ENCODE assay signal across 12 mouse cellular contexts in genomic region chr13:98896434-98897126, GRCm38 (mm10). TPM values are rescaled to one million over a fixed set of nuclear protein-coding genes. Genes with fewer than 3 reads are reported as not detected.
DNase-seq lines count a peak whose midpoint lies in the region; ATAC-seq and TF ChIP-seq lines count a peak whose summit lies in the region.
"Had no signal": no experiment of that assay in that cellular context is flagged by ENCODE, and none has a peak within 500 bp of the region (broad histone marks: within the 10 kb centered on the region; RNA-seq: fewer than 3 reads in every experiment).

No protein-coding gene starts in this region.

- TF ChIP-seq POLR2A in heart, adult 2 months (IDR thresholded peaks at IDR 0.05; ENCODE audit: insufficient read depth, low read depth, low read length) = no peak

- H3K27me3 ChIP-seq in midbrain, embryonic 11.5 days (ENCODE audit: control insufficient read depth, insufficient read depth, low read length) = no peaks in the 10 kb centered on the region
- H3K27me3 ChIP-seq in midbrain, embryonic 15.5 days (replicated peaks) = no peaks in the 10 kb centered on the region
- H3K27me3 ChIP-seq in heart, adult 2 months (ENCODE audit: control insufficient read depth, insufficient read depth, low read length) = no peaks in the 10 kb centered on the region
- H3K27me3 ChIP-seq: heart, embryonic 13.5 days; limb, embryonic 15.5 days had no signal

- H3K36me3 ChIP-seq in midbrain, embryonic 11.5 days (ENCODE audit: control insufficient read depth, insufficient read depth, low read length) = no peaks in the 10 kb centered on the region; the same call in 1 of the 2 replicates
- no peaks in the 10 kb centered on the region for H3K36me3 ChIP-seq in midbrain, embryonic 15.5 days (replicated peaks)
- peaks cover 5% of the 10 kb centered on the region for H3K36me3 ChIP-seq in heart, adult 2 months (ENCODE audit: control insufficient read depth, insufficient read depth, low read length)
- H3K36me3 ChIP-seq: heart, embryonic 13.5 days; limb, embryonic 15.5 days had no signal

- no peaks in the 10 kb centered on the region for H3K9me3 ChIP-seq in midbrain, embryonic 11.5 days (ENCODE audit: control insufficient read depth, low read length)
- no peaks in the 10 kb centered on the region for H3K9me3 ChIP-seq in midbrain, embryonic 15.5 days
- H3K9me3 ChIP-seq: heart, embryonic 13.5 days; limb, embryonic 15.5 days had no signal

- no peak overlapping the region for H3K9ac ChIP-seq in midbrain, embryonic 11.5 days (ENCODE audit: low read length)
- no peak overlapping the region for H3K9ac ChIP-seq in midbrain, embryonic 15.5 days
- no peak overlapping the region for H3K9ac ChIP-seq in heart, adult 2 months (ENCODE audit: low read depth, low read length)
- H3K9ac ChIP-seq: forebrain, postnatal 0 days; limb, embryonic 15.5 days had no signal

- 87% methylated on average over 7 of the region's 7 CpGs for WGBS in midbrain, embryonic 11.5 days
- 89% methylated on average over 7 of the region's 7 CpGs for WGBS in midbrain, embryonic 15.5 days
- WGBS in heart, adult 2 months = 59% methylated on average over 7 of the region's 7 CpGs

- H3K79me2 ChIP-seq in heart, adult 2 months (replicated peaks; ENCODE audit: control insufficient read depth, insufficient read depth, low read length) = peaks cover 10% of the 10 kb centered on the region

- DNase-seq in midbrain, embryonic 11.5 days (ENCODE audit: low spot score, missing footprints) = peak; percentile 76
- peak; percentile 82 for DNase-seq in induced T-regulatory cell, adult 2 months (ENCODE audit: low read depth)
- peak; percentile 31 for DNase-seq in thymus, postnatal 25 days
- no peak for DNase-seq in heart, adult 2 months
- no peak for DNase-seq in kidney, postnatal 25 days
- no peak for DNase-seq in MN1 (ENCODE audit: low spot score)
- DNase-seq: forebrain, postnatal 0 days had no signal

- no peak for ATAC-seq in midbrain, embryonic 11.5 days (ENCODE audit: low FRiP score)
- no peak for ATAC-seq in midbrain, embryonic 15.5 days (replicated peaks)
- ATAC-seq in megakaryocyte, adult 5-6 weeks (ENCODE audit: poor library complexity, severe bottlenecking) = peak; percentile 94
- ATAC-seq: forebrain, postnatal 0 days; midbrain, embryonic 16.5 days had no signal

- no peak overlapping the region for H3K4me2 ChIP-seq in midbrain, embryonic 11.5 days
- no peak overlapping the region for H3K4me2 ChIP-seq in midbrain, embryonic 15.5 days
- H3K4me2 ChIP-seq: heart, embryonic 13.5 days; limb, embryonic 15.5 days had no signal

- no peak for TF ChIP-seq EP300 in heart, adult 2 months (IDR thresholded peaks at IDR 0.05; ENCODE audit: insufficient read depth, low read depth, low read length)

- peaks cover 1% of the 10 kb centered on the region; the same call in 1 of the 2 replicates for H3K4me1 ChIP-seq in midbrain, embryonic 11.5 days (ENCODE audit: control insufficient read depth, insufficient read depth, low read length)
- H3K4me1 ChIP-seq in midbrain, embryonic 15.5 days = peaks cover 14% of the 10 kb centered on the region
- H3K4me1 ChIP-seq in heart, adult 2 months (ENCODE audit: control insufficient read depth, insufficient read depth, low read length) = peaks cover 12% of the 10 kb centered on the region

- no peak for TF ChIP-seq CTCF in heart, adult 2 months (IDR thresholded peaks at IDR 0.05)

- H3K27ac ChIP-seq in midbrain, embryonic 11.5 days (ENCODE audit: low read depth, low read length) = no peak overlapping the region
- no peak overlapping the region for H3K27ac ChIP-seq in midbrain, embryonic 15.5 days
- no peak overlapping the region for H3K27ac ChIP-seq in heart, adult 2 months
- H3K27ac ChIP-seq: heart, embryonic 13.5 days; limb, embryonic 15.5 days had no signal

- no peak overlapping the region for H3K4me3 ChIP-seq in midbrain, embryonic 11.5 days (ENCODE audit: low read depth, low read length)
- H3K4me3 ChIP-seq in midbrain, embryonic 15.5 days = no peak overlapping the region
- H3K4me3 ChIP-seq in heart, adult 2 months = no peak overlapping the region
- H3K4me3 ChIP-seq: heart, embryonic 13.5 days; limb, embryonic 15.5 days had no signal

- intact Hi-C loops in heart, adult 2 months (cut with DNase I) = no loop called here

RNA-seq across cellular contexts. Expression of gene Tnpo1, which starts 29.6 kb away (rescaled TPM):
- 63.1 and 70.5 TPM in 2 replicates for polyA plus RNA-seq in midbrain, embryonic 11.5 days (2014; fragmentation: Nextera tagmentation; extraction: Ambion mirVana)
- 51.3 and 53.9 TPM in 2 replicates for polyA plus RNA-seq in midbrain, embryonic 15.5 days (2015; fragmentation: Nextera tagmentation; extraction: Ambion mirVana)
- 81.2 and 94.3 TPM in 2 replicates for total RNA-seq in megakaryocyte, adult 5-6 weeks (2015)
- total RNA-seq in megakaryocyte, adult 5-6 weeks (2017) = 87.9 and 89.8 TPM in 2 replicates
- 10 to 100 TPM; 58.9 to 60.4 TPM for total RNA-seq in heart, adult 2 months (2021)
- polyA plus RNA-seq in heart, adult 2 months (2012; rRNA removed) = 16.1 and 31.2 TPM in 2 replicates

Comparison
In these comparisons a context has a peak if more than half of its experiments do, and no peak if none do; other contexts are left out.
1. DNase-seq: peak in midbrain, embryonic 11.5 days (single experiment), induced T-regulatory cell, adult 2 months (single experiment) and thymus, postnatal 25 days (single experiment); none in heart, adult 2 months (0 of 2), kidney, postnatal 25 days (0 of 2) and MN1 (single experiment).